Mouse (Mus musculus): ENCODE results near the gene 2310061I04Rik.
A peak's percentile ranks its signal among the peaks of the same experiment; 100 is the strongest.

Gene 2310061I04Rik

DNA sequence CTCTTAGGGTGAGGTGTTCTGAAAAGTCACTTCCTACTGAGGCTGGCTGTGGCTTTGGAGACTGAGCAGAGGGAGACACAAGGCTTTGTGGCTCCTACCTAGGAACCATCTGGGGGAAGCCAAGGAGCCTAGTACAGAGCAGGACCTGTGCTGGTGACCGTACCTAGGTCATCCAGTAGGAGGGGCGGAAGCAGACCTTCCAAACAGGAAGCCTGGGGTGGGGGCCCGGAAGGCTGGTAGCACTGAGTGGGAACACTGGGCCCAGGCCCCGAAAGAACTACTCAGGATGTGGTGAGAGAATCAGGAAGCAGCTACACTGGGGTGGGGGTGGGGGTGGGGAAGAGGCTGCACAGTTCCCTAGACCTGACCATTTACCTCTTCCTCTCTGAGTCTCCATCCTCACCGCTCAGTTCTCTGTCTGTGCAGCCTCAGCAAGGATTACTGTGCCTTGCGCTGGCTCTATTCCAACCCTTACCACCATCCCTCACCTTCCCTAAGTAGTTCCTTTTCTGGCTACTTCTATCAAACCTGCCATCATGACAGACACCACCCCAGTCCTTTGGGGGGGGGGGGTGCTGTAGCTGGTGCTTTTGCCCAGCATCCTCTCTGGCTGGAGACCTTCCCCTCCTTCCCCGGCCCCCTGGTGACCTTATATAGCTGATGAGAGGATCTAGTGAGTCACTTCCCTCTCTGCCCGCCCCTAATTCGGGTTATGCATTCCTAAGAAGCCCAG, 26.9 kb downstream of the 2310061I04Rik start:
- DNase-seq (ENCODE audit: extremely low spot score) = no peak

GRCm38 (mm10) chr17:35869346-35870067, 27.7 kb downstream of the 2310061I04Rik start:
- DNase-seq (ENCODE audit: extremely low spot score) = peak; percentile 83

DNA sequence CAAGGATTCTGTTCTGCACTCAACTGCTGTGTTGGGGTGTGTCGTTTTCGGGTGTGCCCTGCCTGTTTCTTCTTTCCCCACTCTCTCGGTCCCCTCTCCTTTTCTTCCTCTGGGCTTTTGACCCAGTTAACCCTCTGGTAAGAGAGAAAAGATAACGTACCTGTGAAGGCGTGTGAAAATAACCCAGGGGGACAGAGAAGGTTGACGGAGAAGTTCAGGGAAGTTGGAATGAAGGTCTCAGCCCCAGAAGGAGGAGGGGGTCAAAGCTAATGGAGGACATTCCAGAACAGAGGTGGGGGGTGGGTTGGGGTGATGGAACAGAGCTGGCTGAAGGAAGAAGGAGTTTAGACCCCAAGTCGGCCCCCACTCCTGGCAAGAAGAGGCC, 28.3 kb downstream of the 2310061I04Rik start:
- no peak for DNase-seq (ENCODE audit: extremely low spot score)

DNA sequence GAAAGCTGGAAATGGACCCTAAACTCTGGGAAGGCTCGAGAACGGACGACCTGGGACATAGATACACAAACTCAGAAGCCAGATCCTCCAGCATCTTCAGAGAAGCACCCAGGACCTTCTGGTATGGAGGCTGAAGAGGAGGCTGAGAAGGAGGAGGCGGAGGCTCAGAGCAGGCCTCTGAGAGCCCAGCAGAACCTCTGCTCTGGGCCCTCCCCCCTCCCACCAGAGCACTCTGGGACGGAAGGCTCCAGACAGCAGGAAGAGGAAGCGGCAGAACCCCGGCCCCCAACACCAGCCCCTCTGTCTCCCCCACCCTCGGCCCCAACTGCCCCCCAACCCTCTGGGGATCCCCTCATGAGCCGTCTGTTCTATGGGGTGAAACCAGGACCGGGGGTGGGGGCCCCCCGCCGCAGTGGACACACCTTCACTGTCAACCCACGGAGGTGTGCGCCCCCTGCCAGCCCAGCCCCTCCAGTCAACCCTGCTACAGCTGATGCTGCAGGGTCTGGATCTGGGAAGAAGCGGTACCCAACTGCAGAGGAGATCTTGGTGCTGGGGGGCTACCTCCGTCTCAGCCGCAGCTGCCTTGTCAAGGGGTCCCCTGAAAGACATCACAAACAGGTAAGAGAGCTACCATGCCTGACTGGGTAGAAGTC, 28.9 kb downstream of the 2310061I04Rik start:
- no peak for DNase-seq (ENCODE audit: extremely low spot score)

DNA sequence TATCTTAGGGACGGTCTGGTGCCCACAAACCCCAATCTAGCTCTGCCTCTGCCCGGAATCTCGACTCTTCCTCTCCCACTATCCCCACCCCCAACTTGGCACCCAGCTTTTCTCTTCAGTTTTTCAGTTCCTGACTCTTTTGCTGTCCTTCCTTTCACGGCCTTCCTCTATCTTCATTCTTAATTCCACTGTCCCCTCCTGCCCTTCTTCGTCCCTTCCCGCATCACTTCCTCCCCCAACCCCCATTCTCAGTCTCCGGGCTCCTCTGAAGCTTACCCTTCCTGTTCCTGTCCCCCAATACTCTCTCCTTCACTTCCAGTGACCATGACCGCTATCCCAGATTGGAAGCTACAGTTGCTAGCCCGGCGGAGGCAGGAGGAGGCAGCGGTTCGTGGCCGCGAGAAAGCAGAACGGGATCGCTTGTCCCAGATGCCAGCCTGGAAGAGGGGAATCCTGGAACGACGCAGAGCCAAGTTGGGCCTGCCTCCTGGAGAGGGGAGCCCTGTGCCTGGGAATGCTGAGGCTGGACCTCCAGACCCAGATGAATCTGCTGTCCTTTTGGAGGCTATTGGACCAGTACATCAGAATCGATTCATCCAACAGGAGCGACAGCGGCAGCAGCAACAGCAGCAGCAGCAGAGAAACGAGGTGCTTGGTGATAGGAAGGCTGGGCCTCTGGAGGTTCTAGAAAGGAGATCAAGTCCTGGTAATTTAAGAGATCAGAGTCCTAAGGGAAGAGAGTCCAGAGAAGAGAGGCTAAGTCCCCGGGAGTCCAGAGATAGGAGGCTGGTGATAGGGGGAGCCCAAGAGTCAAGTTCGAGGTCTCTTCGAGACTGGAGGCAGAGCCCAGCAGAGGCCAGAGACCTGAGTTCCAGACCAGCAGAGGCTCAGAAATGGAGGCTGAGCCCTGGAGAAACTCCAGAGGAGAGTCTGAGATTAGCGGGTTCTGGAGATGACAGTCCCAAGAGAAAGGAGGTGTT, 30.0 kb downstream of the 2310061I04Rik start:
- no peak for DNase-seq (ENCODE audit: extremely low spot score)

DNA sequence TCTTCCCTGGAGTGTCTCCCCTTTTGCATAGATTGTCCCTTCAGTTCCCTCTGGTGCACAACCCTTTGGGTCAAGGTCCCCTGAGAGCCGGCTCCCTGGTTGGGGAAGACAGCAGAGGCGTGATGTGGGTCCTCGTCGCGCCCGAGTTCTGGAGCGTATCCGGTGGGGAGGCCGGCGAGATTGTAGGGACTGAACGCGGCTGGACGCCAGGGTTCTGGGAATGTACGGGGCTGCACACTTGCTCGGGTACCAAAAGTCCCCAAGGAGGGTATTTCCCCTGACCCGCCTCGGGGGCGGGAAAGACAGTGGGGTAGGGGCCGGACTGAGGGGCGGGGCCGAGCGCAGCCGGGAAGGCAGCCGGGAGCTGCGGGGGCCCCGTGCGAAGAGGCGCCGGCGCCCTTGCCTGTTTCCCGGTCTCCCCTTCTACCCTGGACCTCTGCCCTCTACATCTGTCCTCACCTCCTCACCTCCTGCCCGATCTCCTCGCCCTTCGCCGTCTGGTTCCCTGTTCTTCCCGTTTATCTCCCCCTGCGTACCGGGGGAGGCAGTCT, 30.9 kb downstream of the 2310061I04Rik start:
- no peak for DNase-seq (ENCODE audit: extremely low spot score)

DNA sequence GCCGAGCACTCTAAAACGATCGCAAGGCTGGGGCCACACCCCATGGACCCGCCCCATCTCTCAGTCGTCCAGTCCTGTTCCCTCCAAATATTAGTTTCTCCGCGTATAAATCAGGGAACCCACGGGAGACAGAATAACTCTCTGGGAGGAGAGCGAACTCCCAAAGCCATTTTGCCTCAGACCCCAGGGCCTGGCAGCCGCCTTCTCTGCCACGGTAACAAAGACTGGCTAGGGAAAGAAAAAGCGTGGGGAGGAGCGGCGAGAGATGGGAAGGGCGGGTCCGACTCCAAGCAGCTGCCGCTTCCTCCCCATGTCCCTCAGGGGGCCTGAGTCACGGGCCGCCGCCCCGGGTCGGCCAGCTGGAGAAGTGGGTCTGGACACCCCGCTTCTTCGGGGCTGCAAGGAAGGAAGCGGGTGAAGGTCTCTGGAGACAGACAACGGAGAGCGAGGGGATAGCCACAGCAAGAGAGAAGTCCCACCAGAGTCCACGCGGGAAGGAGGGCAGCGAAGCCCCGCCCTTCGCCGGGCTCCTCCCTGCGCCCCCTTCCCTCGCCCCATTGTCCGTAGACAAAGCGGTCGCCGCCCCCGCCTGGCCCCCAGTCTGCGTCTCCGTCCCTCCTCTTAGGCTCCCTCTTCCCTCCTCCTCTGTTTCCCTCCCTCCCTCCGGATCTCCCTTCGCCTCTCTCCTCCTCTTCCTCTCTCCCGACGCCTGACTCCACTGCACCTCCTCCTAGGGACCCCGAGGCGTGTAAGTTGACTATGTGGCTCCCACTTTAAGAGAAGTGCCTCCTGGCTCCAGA, 31.6 kb downstream of the 2310061I04Rik start, which contains the start of gene Ppp1r18:
TSS of gene Ppp1r18 (plus strand) at position 113 of the 800 bp plus-strand sequence.
- DNase-seq (ENCODE audit: extremely low spot score) = peak; percentile 91

- no peak for DNase-seq (ENCODE audit: extremely low spot score)
Observed at GRCm38 (mm10) chr17:35864832-35865353, 32.3 kb downstream of the 2310061I04Rik start.

GRCm38 (mm10) chr17:35861198-35861857, 35.9 kb downstream of the 2310061I04Rik start, which contains the start of gene Nrm:
Nrm (plus strand) TSS chr17:35861318.
- peak; percentile 94 for DNase-seq (ENCODE audit: extremely low spot score)

GRCm38 (mm10) chr17:35860831-35861197, 36.4 kb downstream of the 2310061I04Rik start:
- no peak for DNase-seq (ENCODE audit: extremely low spot score)

GRCm38 (mm10) chr17:35859835-35860234, 37.4 kb downstream of the 2310061I04Rik start:
- DNase-seq (ENCODE audit: extremely low spot score) = no peak

DNA sequence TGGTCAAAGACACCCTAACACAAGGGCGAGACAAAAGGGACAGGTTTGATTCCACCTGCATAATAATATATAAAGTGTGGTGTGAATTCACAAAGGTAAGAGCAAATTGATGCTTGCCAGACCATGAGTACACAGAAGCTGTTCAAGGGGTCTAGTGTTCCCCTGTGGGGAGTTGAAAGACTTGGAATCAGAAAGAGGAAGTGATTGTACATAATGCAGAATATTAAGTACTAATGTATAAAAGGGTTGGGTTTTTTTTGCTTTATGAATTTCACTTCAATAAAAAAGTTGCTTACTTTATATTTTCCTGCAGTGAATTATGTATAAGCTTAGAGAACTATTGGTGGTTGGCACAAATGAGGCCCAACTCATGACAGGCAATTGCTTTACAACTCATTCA, 37.9 kb downstream of the 2310061I04Rik start:
- no peak for DNase-seq (ENCODE audit: extremely low spot score)

DNA sequence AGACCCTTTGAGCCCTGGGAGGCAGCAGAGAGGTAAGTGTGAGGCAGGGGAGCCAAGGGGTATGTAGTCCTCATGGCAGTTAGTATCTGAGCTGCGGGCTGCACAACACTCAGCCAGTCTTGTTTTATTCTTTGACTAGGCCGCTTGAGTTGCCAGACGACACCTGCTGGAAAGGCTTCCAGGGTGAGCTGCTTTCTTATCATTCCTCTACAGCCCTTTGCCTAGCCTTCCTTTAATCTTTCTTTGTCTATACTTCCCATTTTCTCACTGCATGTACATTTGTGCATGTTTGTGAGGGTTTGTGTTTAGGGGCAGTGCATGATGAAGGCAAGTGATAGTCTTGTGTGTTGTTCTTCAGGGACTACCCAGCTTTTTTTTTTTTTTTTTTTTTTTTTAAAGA, 46.3 kb downstream of the 2310061I04Rik start:
- no peak for DNase-seq (ENCODE audit: extremely low spot score)

DNA sequence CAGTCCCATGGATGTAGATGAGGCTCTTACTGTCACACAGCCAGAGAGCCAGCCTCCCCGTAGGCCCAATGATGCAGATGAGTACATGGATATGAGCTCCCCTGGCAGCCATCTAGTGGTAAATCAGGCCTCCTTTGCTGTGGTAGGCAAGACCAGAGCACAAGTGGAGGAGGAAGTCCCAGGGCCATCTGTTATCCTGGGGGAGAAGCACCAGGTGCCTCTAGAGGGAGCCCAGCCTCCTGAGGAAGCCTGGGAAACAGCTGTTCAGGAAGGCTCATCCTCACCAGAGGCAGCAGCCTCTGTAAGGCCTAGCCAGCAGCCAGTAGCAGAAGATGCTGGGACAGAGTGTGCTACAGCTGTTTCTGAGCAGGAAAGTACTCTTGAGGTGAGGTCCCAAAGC, 49.1 kb downstream of the 2310061I04Rik start:
- no peak for DNase-seq (ENCODE audit: extremely low spot score)

DNA sequence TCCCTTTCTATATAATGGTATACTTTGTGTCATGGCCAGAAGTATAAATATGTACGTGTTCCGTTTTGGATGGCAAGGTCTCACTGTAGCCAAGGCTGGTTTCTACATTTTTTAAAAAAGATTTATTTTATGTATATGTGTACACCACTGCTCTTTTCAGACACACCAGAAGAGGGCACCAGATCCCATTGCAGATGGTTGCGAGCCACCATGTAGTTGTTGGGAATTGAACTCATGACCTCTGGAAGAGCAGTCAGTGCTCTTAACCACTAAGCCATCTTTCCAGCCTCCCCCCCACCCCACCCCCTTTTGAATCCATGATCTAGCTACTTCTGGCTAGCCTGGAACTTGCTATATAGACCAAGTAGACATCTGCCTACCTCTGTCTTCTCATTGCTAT, 53.7 kb downstream of the 2310061I04Rik start:
- no peak for DNase-seq (ENCODE audit: extremely low spot score)

All from embryo, embryonic 9.5 days (tissue).